Mouse (Mus musculus) midbrain, postnatal 0 days (tissue): ENCODE measurements around the gene Esf1. TPM values are rescaled to one million over a fixed set of nuclear protein-coding genes. Genes with fewer than 3 reads are reported as not detected.

Source experiments
- ATAC-seq: fragments of 200-750 bp; cut with Nextera tagmentation; 2 replicates; pipeline ENCODE4 v1.8.0; 2017; ENCODE audit warnings: moderate number of reproducible peaks, mild to moderate bottlenecking, moderate TSS enrichment, moderate library complexity; ENCODE audit not compliant: low FRiP score
- DNase-seq: peaks from one replicate; pipeline ENCODE4 v3.0.0-alpha.2; 2015; ENCODE audit warnings: low spot score
- H3K27ac ChIP-seq: fragments of 300-500 bp; sonication (generic); 2 replicates; pipeline ENCODE4 v1.5.1; 2014; ENCODE audit warnings: low read depth, mild to moderate bottlenecking, low read length, mixed read lengths
- H3K27me3 ChIP-seq: fragments of 300-500 bp; sonication (generic); 2 replicates; pipeline ENCODE4 v1.6.1; 2014; ENCODE audit warnings: low read length, control low read depth, mixed read lengths; ENCODE audit not compliant: insufficient read depth
- H3K36me3 ChIP-seq: fragments of 300-500 bp; sonication (generic); 2 replicates; pipeline ENCODE4 v1.6.1; 2014; ENCODE audit warnings: low read length, control low read depth, mixed read lengths; ENCODE audit not compliant: insufficient read depth
- H3K4me1 ChIP-seq: fragments of 300-500 bp; sonication (generic); 2 replicates; pipeline ENCODE4 v1.6.1; 2014; ENCODE audit warnings: mild to moderate bottlenecking, control low read depth, antibody characterized with exemption, low read length, mixed read lengths; ENCODE audit not compliant: insufficient read depth
- H3K4me2 ChIP-seq: fragments of 300-500 bp; sonication (generic); 2 replicates; pipeline ENCODE4 v1.6.1; 2014; ENCODE audit warnings: low read depth, mild to moderate bottlenecking, low read length, mixed read lengths; ENCODE audit not compliant: poor library complexity, severe bottlenecking
- H3K4me3 ChIP-seq: fragments of 300-500 bp; sonication (generic); 2 replicates; pipeline ENCODE4 v1.5.1; 2014; ENCODE audit warnings: low read depth, mild to moderate bottlenecking, low read length, moderate library complexity
- H3K9ac ChIP-seq: fragments of 300-500 bp; sonication (generic); replicated peaks from 2 replicates; pipeline ENCODE4 v1.6.1; 2014; ENCODE audit warnings: mild to moderate bottlenecking, low read length, moderate library complexity, mixed read lengths; ENCODE audit not compliant: poor library complexity, severe bottlenecking
- H3K9me3 ChIP-seq: fragments of 300-500 bp; sonication (generic); 2 replicates; pipeline ENCODE4 v1.6.1; 2016; ENCODE audit warnings: low read length, control low read depth
- CTCF ChIP-seq: IDR thresholded peaks from 2 replicates; pipeline ENCODE4 v1.5.1; 2016; ENCODE audit warnings: antibody characterized with exemption, mild to moderate bottlenecking
- WGBS: fragments of 180-500 bp; shearing (Covaris S2); extraction: QIAGEN DNeasy Blood & Tissue Kit; methylation state at CpG from one replicate; pipeline ENCODE4 v1.1.7; 2014; 5-methylcytosine and 5-hydroxymethylcytosine counted together
- polyA plus RNA-seq: library from polyadenylated mRNA; unstranded; fragments of >200 nt; fragmentation: Nextera tagmentation; extraction: Ambion mirVana; gene quantifications from 2 replicates; pipeline ENCODE4 v1.2.1, GENCODE M21; 2015
- total RNA-seq: library from RNA; depleted of rRNA; stranded (reverse); fragments of >200 nt; gene quantifications from 2 replicates; pipeline ENCODE4 v1.2.3, GENCODE M21; 2014

Gene Esf1
- total and polyA plus RNA-seq, 2 experiments from 2014 or later, result 6.4 to 17.2 TPM

GRCm38 (mm10) chr2:140125516-140125915 is 44.8 kb downstream of the Esf1 start:
- 87% methylated on average over 2 of the region's 2 CpGs for WGBS
- H3K36me3 ChIP-seq, result peaks cover 28% of the 10 kb centered on the region

GRCm38 (mm10) chr2:140113851-140114250 is 56.5 kb downstream of the Esf1 start:
- 91% methylated on average over 8 of the region's 8 CpGs for WGBS
- no peak for ATAC-seq
- Histone ChIP-seq H3K36me3 (no peaks in the 10 kb centered on the region), H3K9me3 (no peaks in the 10 kb centered on the region), H3K4me3 (no peak overlapping the region), H3K27ac (no peak overlapping the region), H3K4me1 (no peaks in the 10 kb centered on the region), H3K9ac (no peak overlapping the region), H3K4me2 (no peak overlapping the region), H3K27me3 (no peaks in the 10 kb centered on the region)
- DNase-seq, result no peak
- no peak for TF ChIP-seq CTCF

More at GRCm38 (mm10) chr2:140125516-140125915, 44.8 kb downstream of the Esf1 start:
- H3K27ac ChIP-seq, result no peak overlapping the region
- TF ChIP-seq CTCF, result peak; percentile 18; the same call in 1 of the 2 replicates
- ATAC-seq, result no peak
- H3K4me3 ChIP-seq, result no peak overlapping the region
- DNase-seq, result no peak
- no peaks in the 10 kb centered on the region for H3K4me1 ChIP-seq
- no peaks in the 10 kb centered on the region for H3K27me3 ChIP-seq
- no peak overlapping the region for H3K4me2 ChIP-seq
- no peaks in the 10 kb centered on the region for H3K9me3 ChIP-seq
- no peak overlapping the region for H3K9ac ChIP-seq

- H3K4me2 ChIP-seq, result no peak overlapping the region
- no peak overlapping the region for H3K4me3 ChIP-seq
- ATAC-seq (no peak), DNase-seq (no peak)
- H3K36me3 ChIP-seq, result no peaks in the 10 kb centered on the region
- WGBS, result 50% methylated on average over 1 of the region's 1 CpGs
- no peak for TF ChIP-seq CTCF
- no peaks in the 10 kb centered on the region for H3K9me3 ChIP-seq
- H3K27me3 ChIP-seq, result no peaks in the 10 kb centered on the region
- H3K27ac ChIP-seq, result no peak overlapping the region
- H3K4me1 ChIP-seq, result no peaks in the 10 kb centered on the region
- H3K9ac ChIP-seq, result no peak overlapping the region
Measured at GRCm38 (mm10) chr2:140108945-140109344, 61.4 kb downstream of the Esf1 start.

- WGBS, result 90% methylated on average over 4 of the region's 4 CpGs
Measured at GRCm38 (mm10) chr2:140107641-140108040, 62.7 kb downstream of the Esf1 start.

GRCm38 (mm10) chr2:140104951-140105350 is 65.4 kb downstream of the Esf1 start:
- TF ChIP-seq CTCF, result no peak
- H3K4me2 ChIP-seq, result no peak overlapping the region
- DNase-seq (no peak), ATAC-seq (no peak)
- no peaks in the 10 kb centered on the region for H3K9me3 ChIP-seq
- no peak overlapping the region for H3K9ac ChIP-seq
- H3K4me1 ChIP-seq, result no peaks in the 10 kb centered on the region
- H3K4me3 ChIP-seq, result no peak overlapping the region
- H3K27me3 ChIP-seq, result no peaks in the 10 kb centered on the region
- H3K36me3 ChIP-seq, result no peaks in the 10 kb centered on the region
- H3K27ac ChIP-seq, result no peak overlapping the region
- WGBS, result 83% methylated on average over 3 of the region's 3 CpGs

More at GRCm38 (mm10) chr2:140107641-140108040, 62.7 kb downstream of the Esf1 start:
- no peak for ATAC-seq
- H3K9ac ChIP-seq, result no peak overlapping the region
- DNase-seq, result no peak
- no peaks in the 10 kb centered on the region for H3K4me1 ChIP-seq
- H3K36me3 ChIP-seq, result no peaks in the 10 kb centered on the region
- no peak for TF ChIP-seq CTCF
- H3K9me3 ChIP-seq, result no peaks in the 10 kb centered on the region
- H3K4me2 ChIP-seq, result no peak overlapping the region
- no peak overlapping the region for H3K4me3 ChIP-seq
- no peak overlapping the region for H3K27ac ChIP-seq
- H3K27me3 ChIP-seq, result no peaks in the 10 kb centered on the region

- no peak overlapping the region for H3K9ac ChIP-seq
- no peaks in the 10 kb centered on the region for H3K27me3 ChIP-seq
- no peak overlapping the region for H3K27ac ChIP-seq
- no peak overlapping the region for H3K4me2 ChIP-seq
- no peaks in the 10 kb centered on the region for H3K36me3 ChIP-seq
- no peak for TF ChIP-seq CTCF
- no peaks in the 10 kb centered on the region for H3K4me1 ChIP-seq
- WGBS, result 87% methylated on average over 3 of the region's 3 CpGs
- no peak for DNase-seq
- H3K9me3 ChIP-seq, result no peaks in the 10 kb centered on the region
- no peak for ATAC-seq
- H3K4me3 ChIP-seq, result no peak overlapping the region
Measured at GRCm38 (mm10) chr2:140100551-140101474, 69.6 kb downstream of the Esf1 start.
